Mouse (Mus musculus): Measurements from ENCODE around the gene Fam160a1. TPM values are rescaled to one million over a fixed set of nuclear protein-coding genes. Genes with fewer than 3 reads are reported as not detected.

The Fam160a1 gene
- polyA plus RNA-seq, 1 experiment from 2014 or later: 3.0 TPM

Other genes starting within 250 kb of the Fam160a1 start
- 22.2 TPM in 2 replicates for gene Gatb, start 243.2 kb downstream of the Fam160a1 start, polyA plus RNA-seq (2015; fragmentation: Nextera tagmentation; extraction: Ambion mirVana)
- 1.7 TPM in 2 replicates for gene Glt28d2, start 70.2 kb upstream of the Fam160a1 start, polyA plus RNA-seq (2015; fragmentation: Nextera tagmentation; extraction: Ambion mirVana)
- gene Gm37240, start 70.2 kb upstream of the Fam160a1 start, polyA plus RNA-seq (2015; fragmentation: Nextera tagmentation; extraction: Ambion mirVana): 4.4 and 6.1 TPM in 2 replicates
- gene Sh3d19, start 153.8 kb upstream of the Fam160a1 start, polyA plus RNA-seq (2015; fragmentation: Nextera tagmentation; extraction: Ambion mirVana): 16.1 and 18.6 TPM in 2 replicates
- not detected in 2 replicates for gene Prss48, start 185.2 kb upstream of the Fam160a1 start, polyA plus RNA-seq (2015; fragmentation: Nextera tagmentation; extraction: Ambion mirVana)